Mouse (Mus musculus) kidney, adult 11 months (tissue): ENCODE data around the gene Ctcfl.
A peak's percentile ranks its signal among the peaks of the same experiment; 100 is the strongest.

ENCODE experiments used
- DNase-seq: peaks from one replicate; pipeline ENCODE4 v3.0.0; 2022

Ctcfl gene

DNA sequence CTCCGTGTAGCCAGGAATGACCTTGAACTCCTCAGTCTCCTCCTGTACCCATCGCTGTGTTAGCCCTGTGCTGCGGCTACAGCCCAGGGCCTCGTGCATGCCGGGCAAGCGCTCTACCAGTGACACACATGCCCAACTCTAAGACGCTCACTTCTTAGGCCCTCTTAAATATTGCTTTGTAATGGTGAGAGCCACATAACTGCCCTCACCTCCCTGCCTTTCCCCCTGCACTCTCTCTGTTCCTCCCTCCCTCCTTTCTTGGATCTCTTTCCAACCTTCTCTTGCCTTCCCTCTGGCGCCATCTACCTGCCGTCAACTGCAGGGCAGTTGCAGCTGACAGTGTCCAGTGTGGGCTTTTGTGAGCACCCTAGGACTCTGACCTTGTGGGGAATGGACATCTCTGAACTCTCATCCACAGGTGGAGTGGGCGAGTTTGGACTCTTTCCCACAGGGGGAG, 38.5 kb downstream of the Ctcfl start:
- peak; percentile 68 for DNase-seq

DNA sequence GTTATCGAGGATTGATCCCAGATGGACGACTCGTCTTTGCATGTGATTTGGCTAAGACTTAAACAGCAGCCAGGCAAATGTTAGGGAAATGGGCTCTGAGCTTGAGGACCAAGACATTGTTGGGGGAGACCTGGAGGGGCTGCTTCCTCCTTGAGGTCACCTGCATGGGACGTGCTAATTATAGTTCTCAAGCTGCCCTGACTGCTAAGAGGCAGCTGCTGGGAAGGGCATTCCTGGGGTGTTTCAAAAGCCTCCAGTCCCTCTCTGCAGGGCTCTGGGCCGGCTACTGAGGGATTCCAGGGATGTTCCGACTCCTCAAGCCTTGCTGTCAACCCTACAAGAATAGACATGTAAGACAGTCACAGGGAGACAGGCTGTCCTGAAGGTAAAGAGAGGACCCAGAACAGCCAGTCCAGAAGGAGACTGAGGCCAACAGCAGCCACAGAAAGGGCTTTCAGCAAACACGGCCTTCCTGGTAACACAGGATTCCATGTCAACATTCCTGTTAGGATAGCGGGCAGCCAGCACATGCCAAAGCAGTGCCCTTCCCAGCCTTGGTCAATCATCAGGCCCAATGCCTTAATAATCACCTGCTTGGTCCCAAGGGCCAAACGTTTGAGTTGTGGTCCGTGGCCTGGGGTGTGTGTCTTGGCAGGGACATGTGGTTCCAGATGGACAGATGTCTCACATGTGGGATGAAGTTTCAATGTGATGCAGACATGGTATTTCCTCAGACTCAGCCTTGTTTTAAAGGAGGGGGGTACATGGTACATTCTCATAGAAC, 39.4 kb downstream of the Ctcfl start:
- no peak for DNase-seq

DNA sequence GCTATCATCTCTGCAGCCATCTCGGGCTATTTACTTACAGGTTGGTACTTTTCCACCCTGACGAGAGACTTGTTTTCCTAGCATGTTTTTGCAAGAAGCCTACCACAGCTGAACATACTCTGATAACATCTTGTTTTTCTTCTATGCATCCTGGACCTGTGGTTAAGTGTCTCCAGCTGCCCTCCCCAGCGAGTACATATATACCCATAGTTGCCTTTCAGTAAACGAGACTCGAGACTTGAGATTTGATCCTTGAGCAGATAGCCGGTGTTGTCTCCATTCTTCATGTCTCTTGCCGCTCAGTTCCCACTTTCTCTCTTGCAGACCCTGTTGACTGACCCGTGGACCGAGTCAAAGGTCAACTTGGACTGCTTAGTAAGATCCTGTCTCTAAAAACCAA, 42.4 kb downstream of the Ctcfl start:
- DNase-seq, result no peak

DNA sequence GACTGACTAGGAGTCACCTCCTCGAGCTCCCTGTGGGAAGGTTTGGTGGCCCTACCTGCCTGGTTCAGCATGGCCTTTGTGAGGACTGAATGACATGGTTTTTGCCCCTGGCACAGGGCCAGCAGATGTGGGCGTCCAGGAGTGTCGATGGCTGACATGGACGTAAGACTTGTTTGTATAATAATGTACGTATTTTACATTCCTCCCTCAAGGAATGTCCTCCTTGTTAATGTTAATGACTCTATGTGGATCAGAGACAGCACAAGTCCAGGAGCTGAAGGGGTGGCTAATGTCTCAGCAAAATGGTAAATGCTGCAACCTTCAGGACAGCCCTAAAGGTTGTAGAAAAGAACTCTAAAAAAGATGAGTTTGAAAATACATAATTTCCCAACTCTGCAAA, 45.7 kb downstream of the Ctcfl start:
- DNase-seq, result no peak

DNA sequence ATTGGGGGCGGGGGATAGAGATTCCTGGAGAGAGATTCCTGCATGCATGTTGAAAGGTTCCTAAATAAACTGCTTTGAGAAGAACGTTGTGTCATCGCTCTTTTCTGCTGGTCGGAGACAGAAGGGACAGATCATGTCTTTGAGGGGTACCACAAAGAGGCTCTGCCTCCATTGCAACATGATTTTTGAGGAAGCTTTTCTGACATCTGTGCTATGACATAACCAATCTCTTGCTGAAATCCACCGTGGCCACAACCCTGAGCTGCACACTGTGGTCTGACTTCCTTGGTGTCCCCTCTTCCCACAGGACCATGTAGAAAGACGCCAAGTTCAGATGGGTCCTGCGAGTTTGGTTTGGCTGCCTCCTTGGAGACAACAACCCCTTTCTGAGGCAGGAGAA, 46.4 kb downstream of the Ctcfl start:
- no peak for DNase-seq

DNA sequence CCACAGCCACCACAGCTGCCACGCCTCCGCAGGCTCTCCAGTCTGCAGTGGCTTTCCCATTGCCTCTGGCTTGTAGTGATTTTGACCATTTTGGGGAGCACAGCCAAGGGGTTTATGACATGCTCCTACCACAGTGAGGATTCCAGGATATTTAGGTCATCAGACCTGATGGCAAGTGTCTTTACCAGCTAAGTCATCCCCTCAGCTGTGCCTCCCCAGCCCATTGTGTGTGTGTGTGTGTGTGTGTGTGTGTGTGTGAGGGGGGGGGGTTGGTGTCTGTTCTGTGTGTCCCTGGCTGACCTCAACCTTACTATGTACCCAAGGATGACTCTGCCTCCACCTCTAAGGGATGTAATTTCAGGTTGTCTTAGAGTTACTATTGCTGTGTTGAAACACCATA, 54.5 kb downstream of the Ctcfl start:
- no peak for DNase-seq

DNA sequence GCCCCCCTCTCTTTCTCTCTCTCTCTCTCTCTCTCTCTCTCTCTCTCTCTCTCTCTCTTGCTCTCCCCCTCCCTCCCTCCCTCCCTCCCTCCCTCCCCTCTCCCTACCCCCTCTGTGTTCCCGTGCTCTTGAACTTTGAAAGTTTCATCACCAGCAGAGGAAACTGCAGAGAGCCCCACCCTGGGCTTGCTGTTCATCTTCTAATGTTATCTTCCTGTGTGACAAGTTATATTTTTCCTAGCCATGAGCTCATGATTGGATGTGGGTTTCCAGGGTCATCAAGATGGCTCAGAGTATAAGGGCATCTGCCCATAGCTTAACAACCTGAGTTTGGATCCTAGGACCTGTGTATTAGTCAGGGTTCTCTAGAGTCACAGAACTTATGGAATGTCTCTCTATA, 56.1 kb downstream of the Ctcfl start:
- DNase-seq, result no peak

DNA sequence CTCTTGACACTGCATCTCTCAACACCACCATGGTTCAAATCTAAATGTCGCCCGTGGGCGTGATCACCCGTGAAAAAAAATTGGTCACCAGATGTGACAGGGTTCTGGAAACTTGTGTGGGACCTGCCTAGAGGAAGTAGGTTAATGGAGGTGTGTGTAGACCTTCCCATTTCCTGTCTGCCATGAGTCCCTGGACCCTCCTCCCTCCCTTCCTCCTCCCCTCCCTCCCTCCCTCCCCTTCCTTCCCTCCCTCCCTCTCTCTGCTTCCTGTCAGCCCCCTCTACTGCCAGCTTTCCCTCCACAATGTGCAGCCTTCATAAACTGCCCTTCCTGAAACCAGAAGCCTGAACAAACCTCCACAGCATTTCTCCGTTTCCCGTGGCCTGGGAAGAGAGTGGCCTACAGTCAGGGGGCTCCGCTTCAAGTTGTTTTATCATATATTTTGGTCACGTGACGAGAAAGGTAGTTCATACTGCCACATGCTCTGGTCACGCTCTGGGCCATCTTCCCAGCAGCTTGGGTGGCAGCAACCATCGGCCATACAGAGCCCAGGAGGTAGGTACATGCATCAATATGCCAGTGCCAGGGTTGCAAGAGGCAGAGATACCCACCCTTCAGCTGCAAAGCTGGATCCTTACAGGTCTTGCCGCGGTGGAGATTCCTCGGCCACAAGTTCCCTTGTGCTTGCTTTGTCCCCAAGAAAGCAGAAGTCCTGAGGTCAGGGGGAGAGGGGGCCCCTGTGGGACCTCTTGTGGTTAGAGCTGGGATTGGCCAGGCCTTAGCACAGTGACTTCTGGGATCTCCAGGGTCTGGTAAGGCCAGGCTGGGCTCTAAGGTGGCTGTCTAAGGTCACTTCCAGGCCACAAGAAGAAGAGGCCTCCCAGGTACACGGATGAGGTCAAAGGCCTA, 57.6 kb downstream of the Ctcfl start:
- no peak for DNase-seq

DNA sequence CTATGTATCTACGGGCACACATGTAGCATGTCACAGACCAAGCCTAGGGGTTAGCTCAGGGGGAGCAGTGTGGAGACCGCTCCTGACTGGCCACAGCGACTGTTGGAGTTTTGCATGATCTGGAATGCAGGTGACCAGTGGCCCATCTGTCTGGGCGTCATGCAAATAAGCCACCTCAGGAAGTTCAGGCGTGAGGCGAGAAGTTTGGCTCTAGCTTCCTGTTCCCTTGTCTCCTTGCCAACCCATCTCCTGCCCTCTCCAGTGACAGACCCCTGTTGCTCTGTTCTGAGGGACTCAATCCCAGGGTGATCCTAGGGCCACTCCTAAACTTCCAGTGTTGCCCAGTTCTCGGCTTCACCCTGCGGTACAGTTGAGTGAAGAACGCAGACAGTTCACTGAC, 58.9 kb downstream of the Ctcfl start:
- no peak for DNase-seq

DNA sequence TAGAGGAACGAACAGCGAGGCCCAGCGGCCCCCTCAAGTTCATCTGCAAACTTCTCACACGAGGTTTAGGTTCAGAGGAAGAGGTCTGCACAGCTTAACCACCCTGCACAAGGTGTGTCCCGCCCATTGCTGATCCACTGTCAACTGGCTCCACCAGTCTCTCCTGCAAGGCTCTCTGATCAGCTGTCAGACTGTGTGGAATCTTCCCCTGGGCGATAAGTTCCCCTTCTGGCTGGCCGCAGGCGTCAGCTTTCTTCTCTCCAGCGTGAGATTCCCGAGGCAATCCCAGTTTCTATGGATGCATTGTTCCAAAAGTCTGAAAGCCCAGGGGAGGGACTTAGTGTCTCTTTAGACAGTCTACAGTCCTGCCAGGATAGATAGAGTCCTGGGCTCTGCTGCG, 61.1 kb downstream of the Ctcfl start:
- DNase-seq, result no peak

DNA sequence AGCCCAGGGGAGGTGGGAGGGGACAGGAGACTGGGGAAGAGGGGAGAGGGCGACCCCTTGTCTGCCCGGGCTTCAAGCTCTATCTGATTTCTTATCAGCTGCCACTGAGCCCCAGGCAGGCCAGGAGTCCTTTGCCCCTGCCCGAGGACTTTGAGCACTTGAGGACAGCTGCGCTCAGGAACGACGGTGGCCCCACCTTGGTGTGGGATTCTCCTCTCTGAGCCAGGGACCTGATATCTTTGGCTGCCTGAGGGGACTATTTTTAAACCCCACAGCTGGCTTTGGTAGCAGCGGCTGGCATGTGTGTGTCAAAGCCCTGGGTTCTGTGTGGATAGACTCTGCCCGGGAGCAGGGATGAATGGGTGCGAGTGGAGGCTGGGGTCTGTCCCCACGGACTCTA, 61.7 kb downstream of the Ctcfl start:
- no peak for DNase-seq

DNA sequence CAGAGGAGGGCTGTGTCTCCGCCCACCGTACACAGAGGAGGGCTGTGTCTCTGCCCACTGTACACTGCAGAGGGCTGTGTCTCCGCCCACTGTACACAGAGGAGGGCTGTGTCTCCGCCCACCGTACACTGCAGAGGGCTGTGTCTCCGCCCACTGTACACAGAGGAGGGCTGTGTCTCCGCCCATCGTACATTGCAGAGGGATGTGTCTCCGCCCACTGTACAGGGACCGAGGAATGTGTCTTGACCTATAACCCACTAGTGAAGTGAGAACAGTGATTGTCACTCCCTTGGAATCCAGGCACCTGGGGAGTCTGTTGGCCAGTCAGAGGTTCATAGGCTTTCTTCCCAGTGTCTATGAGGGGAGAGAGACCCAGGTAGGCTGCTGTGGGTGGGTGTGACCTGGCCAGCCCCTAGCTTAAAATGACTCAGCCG, 62.4 kb downstream of the Ctcfl start:
- no peak for DNase-seq

DNA sequence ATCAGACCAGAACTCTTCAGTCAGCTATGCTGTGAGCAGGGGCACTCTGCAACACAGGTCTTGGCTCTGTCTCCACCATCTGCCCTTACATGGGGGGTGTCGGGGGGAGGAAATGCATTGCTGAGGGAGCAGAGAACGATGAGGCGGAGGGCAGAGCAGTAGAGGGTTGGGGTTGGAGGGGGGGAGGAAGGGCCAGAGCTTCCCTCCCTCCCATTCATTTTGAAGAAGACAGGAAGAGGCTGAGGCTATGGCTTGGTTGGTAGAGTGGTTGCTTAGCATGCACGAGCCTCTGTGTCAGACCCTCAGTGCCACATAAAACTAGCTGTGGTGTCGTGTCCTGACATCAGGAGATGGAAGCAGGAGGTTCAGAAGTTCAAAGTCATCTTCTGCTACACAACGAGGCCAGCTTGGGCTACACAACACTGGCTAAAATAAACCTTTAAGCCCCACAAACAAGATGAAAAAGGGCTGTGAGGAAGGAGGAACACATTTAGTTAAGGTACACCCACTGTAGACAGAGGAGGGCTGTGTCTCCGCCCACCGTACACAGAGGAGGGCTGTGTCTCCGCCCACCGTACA, 62.9 kb downstream of the Ctcfl start:
- DNase-seq, result no peak

DNA sequence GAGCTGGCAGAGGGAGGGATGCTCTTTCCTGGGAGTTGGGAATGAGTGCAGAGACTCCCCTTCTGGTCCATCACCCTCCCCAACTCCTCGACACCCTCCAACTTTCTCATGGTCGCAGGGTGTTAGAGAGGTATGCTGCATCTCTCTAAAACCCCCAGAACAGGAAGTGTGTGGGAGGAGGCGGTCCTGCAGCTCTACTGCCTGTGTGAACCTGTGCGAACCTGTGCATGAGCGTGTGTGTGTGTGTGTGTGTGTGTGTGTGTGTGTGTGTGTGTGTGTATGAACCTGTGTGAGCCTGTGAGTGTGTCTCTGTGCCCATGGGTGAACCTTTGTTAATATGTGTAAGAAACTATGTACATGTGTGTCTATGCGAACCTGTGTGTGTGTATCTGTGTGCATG, 65.5 kb downstream of the Ctcfl start:
- DNase-seq, result no peak

DNA sequence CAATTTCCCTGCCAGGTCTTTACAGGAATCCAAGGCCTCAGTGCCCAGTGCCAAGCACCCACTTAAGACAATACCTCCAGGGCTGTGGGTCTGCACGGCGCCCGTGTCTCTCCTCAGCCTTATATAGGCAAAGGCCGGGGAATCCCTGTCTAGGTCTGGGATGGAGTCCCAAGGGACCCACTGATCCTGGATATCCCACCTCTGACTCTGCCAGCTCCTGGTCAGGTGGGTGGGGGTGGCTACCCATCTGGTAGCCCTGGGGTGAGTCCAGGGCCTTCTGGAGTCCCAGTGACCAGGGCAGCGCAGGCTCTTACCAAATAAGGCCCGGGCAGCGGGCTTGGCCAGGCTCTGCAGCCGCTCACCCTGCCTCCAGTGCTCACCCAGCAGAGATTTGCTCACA, 66.4 kb downstream of the Ctcfl start:
- DNase-seq, result no peak

DNA sequence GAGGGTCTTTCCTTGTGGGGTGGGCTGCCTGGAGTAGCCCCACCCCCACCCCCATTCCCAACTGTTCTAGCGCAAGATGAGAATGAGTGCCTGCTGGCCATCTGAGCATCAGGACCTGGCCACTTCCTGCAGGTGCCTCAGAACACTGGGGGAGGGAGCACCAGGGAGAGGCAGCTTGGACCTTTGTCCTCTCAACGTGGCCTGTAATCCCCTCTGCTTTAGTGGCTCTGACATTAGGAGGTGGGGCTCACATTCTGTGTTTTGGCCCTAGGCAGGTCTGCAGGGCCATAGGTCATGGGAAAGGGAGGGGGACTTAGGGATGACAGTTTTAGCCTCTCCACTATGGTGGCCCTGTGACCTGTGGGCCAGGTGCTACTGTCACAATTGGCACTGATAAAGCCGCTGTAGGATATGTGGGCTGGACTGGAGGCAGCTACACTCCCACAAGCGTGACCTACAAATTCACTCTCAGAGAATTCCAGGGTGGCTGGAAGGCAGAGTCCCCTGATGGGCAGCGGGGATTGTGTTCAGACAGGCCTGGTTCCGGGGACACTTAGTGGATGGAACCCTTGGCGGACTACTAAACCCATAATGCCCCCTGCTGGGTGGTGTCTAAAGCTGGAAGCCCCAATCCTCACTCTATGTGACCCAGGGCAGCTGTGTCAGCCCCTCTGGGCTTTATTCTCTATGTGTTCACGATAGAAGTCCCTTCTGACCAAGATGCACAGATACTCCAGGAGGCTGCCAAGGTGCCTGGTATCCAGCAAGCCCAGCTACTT, 68.5 kb downstream of the Ctcfl start:
- no peak for DNase-seq

DNA sequence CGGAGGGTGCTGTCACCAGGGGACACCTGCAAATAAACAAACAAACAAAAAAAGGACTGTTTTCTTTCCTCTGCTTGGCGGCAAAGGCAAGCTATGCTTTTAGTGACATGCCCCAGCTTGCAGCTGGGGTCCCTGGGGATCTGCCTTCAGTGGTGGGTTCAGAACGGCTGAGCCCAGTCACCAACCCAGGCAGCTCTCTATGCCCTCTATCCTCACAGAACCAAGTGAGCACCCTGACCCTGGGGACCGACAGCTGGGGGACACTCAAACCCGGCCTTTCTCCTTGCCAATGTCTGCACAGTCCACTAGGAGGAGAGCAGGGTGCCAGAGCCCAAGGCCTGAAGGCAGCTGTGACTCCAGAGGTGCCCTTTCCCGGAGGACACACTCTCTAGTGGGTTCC, 69.5 kb downstream of the Ctcfl start:
- DNase-seq, result no peak

DNA sequence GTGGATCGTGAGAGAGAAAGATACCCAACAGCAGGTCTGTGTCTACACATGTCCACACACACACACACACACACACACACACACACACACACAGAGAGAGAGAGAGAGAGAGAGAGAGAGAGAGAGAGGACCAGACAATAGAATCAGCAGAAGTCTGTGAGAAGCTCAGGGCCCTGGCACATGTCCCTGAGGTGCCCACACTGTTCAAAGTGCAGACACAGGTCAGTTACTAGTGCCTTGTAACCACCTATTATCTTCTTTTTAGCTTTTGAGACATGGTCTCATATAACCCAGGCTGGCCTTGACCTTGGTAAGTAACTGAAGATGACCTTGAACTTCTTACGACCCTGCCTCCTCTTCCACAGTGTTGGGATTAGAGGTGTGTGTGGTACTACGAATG, 70.1 kb downstream of the Ctcfl start:
- no peak for DNase-seq

DNA sequence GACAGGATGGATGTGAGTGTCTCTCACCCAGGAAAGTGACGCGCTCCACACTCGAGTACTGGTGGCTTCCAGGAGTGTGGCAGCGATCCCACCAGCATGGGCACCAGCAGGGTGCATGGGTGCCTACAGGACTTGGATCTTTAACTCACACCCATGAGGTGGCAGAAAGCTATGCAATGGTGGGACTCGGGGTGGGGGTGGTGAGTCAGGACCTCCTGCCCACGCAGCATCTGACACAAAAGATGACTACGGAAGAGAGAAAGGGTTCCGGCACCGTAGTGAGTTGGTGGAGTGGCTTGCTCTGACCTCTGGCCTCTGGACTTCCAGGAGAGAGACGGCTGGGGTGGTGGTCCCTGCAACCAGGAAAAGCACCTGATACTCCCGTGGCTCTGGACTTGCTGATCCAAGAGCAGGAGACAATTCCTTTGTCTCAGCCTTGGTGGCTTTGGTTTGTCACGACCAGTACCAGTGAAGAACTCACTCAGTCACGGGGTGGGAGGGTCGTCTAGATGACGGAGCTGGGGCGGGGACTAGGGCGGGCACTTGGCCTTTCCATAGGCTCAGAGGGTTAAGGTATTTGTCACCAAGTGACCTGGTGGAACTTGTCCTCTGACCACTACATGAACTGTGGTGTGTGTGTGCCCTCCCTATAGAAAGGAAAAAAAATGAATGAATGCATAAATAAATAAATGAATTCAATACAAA, 71.1 kb downstream of the Ctcfl start:
- DNase-seq, result no peak

DNA sequence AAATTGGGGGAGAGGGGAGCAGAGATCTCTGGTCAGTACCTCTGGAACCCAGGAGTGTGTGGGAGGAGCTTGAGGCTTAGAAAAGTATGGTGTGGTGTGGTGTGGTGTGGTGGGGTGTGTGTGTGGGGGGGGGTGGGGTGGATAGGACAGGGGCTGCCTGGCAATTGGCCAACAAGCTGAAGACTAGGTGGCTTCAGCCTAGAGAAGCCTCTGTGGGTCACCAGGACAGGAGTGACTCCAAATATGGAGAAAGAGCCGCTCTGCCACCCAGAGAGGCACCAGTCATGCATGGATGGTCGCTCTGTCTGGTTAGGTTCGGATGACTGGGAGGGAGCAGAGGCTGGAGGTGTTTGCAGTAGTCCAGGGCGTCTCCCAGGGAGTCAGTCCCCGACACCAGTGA, 71.9 kb downstream of the Ctcfl start:
- DNase-seq, result peak; percentile 35

DNA sequence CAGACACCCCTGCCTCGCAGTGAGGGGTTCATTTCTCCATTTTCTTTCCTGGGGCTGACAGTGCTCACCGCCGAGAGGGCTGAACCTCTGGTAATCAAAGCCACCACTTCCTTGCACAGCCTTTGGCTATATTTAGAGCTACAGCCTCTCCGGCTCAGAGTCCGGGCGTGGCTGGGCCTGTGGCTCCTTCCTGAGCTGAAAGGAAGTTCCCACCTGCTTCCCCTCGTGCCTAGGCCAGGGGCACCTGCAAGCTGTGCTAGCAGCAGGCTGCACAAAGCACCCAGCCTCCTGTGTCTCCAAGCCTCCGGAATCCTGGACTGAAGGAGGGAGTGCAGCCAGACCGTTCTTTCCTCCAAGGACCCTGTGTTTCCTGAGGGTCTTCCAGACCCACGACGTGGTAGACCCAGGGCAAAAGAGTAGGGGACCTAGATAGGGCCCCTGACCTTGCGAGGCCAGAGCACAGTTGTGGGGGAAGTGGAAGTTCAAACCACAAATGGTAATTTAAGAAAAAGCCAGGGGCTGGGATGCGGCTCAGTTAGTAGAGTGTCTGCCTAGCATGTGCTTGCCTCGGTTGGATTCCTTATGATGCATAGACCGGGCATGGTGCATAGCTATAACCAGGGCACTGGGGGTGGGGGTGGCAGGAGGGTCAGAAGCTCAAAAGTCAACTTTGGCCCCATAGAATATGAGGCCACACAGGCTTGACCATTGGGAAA, 72.6 kb downstream of the Ctcfl start:
- no peak for DNase-seq
